Mouse (Mus musculus): ENCODE measurements around the gene Flii. TPM values are rescaled to one million over a fixed set of nuclear protein-coding genes. Genes with fewer than 3 reads are reported as not detected.

Gene Flii
- 223 TPM for polyA plus RNA-seq (2017; shearing (Covaris generic))

DNA sequence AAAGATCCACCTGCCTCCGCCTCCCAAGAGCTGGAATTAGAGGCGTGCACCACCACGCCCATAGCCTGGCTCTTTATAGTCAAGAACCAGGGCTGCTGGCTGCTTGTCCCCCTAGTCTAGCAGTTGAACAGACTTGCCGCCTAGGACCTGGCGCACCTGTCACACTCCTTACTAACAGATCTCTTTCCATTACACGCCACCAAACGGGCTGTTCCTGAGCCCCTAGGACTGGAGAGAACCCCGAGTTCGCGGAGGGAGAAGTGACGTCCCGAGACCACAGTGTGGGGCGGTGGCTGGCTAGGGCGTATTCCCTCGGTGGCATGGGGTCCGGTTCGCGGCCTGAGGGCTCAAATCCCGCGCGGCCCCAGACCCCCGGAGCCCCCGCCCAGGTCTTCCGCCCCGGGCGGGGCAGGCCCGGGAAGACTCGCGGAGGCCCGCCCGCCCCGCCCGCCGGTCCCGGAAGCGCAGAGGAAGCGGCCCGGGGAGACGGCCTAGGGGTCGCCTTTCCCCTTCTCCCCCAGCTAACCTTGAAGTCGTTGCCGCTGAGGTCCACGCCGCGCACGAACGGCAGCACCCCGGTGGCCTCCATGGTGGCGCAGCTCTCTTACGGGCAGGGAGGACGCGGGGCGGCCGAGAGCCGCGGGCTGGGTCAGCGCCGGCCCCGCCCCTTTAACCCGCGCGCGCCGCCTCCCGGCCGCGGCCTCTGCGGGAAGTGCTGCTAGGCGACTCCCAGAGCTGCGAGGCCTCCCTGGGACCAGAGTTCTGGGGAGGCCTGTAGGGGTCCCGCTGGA is at the start of gene Flii:
Gene Flii, minus strand, starts transcription at position 663 of the 791 bp plus-strand sequence.

DNA sequence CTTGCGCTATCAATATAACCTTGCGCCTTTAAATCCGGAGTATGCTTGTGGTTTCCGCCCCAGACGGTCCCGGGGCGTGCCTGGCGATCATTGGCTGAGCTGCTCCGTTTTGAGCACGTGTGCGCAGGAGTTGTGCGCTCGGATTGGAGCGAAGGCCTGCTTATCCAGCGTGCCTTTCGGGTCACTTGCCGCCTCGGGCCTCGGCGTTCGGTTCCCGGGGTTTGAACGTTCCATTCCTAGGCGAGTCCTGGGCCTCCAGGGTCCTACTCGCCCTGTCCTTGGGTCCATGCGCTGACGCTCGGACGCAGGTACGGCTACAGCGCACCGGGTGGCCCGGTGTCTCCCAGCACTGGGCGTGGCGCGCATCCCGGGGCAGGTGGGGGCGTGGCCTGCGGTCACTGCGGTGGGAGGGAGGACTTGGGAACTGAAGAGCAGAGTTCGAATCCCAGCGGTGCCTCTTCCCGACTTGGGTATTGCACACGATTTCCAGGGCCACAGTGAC is 1.2 kb upstream of the Flii start, which contains the start of gene Mief2:
Gene Mief2, plus strand, starts transcription at position 139 of the 502 bp plus-strand sequence.

DNA sequence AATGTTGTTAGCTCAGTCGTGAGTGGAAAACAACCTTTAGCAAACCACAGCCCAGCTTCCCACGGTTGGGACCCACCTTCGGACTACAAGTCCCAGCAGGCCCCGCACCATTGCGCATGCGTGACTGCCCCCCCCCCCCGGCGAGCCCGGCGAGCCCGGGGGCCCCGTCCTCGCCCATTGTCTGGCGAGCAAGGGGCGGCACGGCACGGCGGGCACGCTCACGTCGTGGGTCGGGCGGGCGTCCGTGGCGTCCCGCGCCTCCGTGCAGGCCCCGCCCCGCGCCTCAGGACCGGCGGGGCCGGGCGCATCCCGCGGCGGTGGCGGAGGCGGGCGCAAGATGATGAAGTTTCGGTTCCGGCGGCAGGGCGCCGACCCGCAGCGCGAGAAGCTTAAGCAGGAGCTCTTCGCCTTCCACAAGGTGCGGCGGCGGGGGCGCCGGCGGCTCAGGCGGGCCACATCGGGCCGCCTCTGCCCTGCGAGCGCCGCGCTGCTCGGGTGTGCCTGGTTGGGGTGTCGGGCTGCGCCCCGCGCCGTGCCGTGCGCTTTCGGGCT is 27.5 kb downstream of the Flii start, which contains the start of gene Llgl1:
Gene Llgl1, plus strand, starts transcription at position 200 of the 552 bp plus-strand sequence.

Other genes with a start within 250 kb of the Flii start
- gene Alkbh5, start 190.9 kb downstream of the Flii start, polyA plus RNA-seq (2017; shearing (Covaris generic)), result 4.8 TPM
- gene Llgl1, start 27.5 kb downstream of the Flii start, polyA plus RNA-seq (2017; shearing (Covaris generic)), result 31.4 TPM
- gene Mief2, start 1.1 kb upstream of the Flii start, polyA plus RNA-seq (2017; shearing (Covaris generic)), result 20.7 TPM
- gene Top3a, start 50.1 kb upstream of the Flii start, polyA plus RNA-seq (2017; shearing (Covaris generic)), result 24.4 TPM
- 15.0 TPM for gene Smcr8, start 50.3 kb upstream of the Flii start, polyA plus RNA-seq (2017; shearing (Covaris generic))
- 25.1 TPM for gene Shmt1, start 84.5 kb upstream of the Flii start, polyA plus RNA-seq (2017; shearing (Covaris generic))
- 36.8 TPM for gene Dhrs7b, start 103.4 kb upstream of the Flii start, polyA plus RNA-seq (2017; shearing (Covaris generic))
- gene Tmem11, start 152.0 kb upstream of the Flii start, polyA plus RNA-seq (2017; shearing (Covaris generic)), result 45.8 TPM
- 11.2 TPM for gene Natd1, start 187.5 kb upstream of the Flii start, polyA plus RNA-seq (2017; shearing (Covaris generic))
- gene Map2k3, start 204.8 kb upstream of the Flii start, polyA plus RNA-seq (2017; shearing (Covaris generic)), result 74.9 TPM